Mouse (Mus musculus) brain, embryonic 14.5 days (tissue): ENCODE data around the gene Negr1. TPM values are rescaled to one million over a fixed set of nuclear protein-coding genes. Genes with fewer than 3 reads are reported as not detected.

ENCODE experiments used
- DNase-seq: peaks from one replicate; pipeline ENCODE4 v3.0.0-alpha.2; 2011; ENCODE audit warnings: low read depth
- CTCF ChIP-seq: fragments of 200-500 bp; IDR thresholded peaks from 2 replicates; pipeline ENCODE4 v1.5.1; 2012; ENCODE audit warnings: inconsistent platforms, mild to moderate bottlenecking, moderate library complexity, borderline replicate concordance; ENCODE audit not compliant: insufficient read depth, insufficient read length; ENCODE audit errors: extremely low read depth
- POLR2A ChIP-seq: fragments of 200-500 bp; IDR thresholded peaks from 2 replicates; pipeline ENCODE4 v1.6.1; 2012; ENCODE audit warnings: mild to moderate bottlenecking, inconsistent platforms, borderline replicate concordance; ENCODE audit not compliant: poor library complexity, insufficient read depth, insufficient read length, severe bottlenecking; ENCODE audit errors: extremely low read depth
- polyA plus RNA-seq: library from polyadenylated mRNA; depleted of rRNA; stranded (reverse); fragments of >200 nt; gene quantifications from 2 replicates; pipeline ENCODE4 v1.2.3, GENCODE M21; 2012

Gene Negr1
- polyA plus RNA-seq, 1 experiment = 61.0 TPM

DNA sequence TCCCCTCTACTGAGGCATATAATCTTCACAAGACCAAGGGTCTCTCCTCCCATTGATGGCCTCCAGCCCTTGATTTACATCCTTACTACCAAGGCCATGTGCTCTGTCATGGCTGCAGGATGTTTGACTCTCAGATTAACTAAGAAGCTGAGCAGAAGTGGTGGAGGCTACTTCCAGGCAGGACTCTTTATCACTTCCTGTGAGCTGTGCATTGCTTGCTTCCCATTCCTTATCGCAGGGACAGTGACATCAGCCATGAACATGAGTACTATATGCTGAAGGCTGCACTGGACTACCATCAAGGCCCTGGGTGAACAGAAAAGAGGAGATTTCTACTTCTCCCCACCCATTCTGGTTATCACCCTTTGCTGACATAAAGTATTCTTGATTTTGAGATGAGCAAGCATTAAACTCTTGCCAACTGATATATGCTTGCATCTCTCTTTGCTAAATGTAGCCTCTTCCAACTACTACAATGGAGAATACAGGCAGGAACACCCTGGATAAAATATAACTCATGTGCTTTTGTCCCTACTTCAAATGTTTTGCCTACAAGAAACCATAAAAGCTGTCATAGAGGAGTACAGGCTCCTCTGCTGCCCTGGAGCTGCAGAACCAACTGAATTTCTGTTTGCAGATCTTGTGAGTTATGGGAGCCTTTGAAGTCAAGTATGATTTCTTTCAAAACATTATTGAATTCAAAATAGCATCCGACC is 517.8 kb downstream of the Negr1 start:
- DNase-seq = no peak
- TF ChIP-seq CTCF = no peak
- TF ChIP-seq POLR2A = no peak

DNA sequence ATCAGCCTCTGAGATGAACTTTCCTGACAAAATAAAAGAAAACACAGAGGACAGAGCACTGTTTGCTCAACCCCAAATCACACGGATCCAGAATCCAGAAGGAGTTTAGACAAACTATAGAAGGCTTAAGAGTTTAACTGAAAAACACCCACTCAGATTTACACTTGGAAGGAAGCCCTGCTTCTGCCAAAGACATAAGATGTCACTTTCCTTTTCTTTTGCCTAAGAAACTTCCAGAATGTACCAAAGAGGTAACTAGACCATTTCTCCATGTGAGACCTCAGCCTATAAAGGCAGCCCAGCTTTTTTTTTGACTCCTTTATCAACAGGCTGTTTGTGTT is 518.3 kb downstream of the Negr1 start:
- no peak for DNase-seq
- TF ChIP-seq POLR2A (no peak), CTCF (no peak)

DNA sequence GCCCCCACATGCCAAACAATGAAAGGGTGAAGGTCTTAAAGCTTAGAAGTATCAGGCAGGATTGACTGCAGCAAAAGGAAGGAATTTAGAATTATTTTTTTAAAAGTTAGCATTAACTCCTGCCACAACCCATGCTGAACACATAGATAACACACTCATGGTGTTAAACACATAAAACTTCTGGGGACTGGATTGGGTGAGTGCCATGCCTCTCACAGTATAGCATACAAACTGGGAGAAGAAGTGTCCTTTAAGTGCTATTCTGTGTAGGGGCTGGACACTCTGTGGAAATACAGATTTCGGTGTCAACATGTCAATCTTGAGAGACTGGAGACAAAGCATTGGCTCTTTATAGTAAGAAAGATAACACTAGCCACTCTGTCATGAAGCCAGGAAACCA is 519.0 kb downstream of the Negr1 start:
- no peak for DNase-seq
- TF ChIP-seq CTCF (no peak), POLR2A (no peak)

DNA sequence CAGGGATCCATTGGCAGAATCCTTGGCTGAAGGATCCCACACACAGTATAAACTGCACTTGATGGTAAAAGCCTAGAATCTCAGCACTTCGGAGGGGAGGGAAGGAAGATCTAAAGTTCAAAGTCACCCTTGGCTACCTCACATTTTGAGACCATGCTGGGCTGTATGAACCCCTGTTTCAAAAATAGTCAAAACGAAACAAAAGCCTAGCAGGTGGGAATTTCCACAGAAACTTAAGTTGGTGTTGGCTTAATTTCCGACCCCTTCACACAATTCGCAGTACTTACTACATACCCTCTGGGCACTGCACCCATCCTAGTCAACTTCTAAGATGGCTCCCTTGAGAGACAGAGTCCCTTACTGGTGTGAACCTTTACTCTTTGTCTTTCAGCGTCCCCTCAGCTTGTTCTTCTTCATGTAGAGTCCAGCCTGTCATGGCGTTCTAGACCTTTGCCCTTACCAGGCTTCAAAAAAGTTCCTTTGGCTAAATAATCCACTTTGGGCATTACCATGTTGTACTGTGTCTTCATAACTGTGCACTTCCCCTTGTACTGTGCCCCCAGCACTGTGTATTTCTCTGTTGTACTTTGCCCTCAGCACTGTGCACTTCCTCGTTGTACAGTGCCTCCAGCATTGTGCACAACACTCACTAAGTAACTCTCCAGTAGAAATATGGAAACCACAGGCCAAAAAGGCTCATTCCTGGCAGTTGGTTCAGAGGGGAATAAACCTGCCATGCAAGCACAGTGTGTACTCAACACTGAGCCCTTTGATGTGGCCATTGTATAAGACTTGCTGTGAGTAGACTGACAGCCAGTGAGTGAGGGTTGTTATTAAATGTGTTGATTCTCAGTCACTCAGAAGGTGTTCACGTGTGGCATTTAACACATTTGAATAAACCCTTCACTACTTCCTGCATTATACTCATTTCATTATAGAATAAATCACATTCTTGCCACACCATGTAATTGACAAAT is 521.5 kb downstream of the Negr1 start:
- peak; percentile 42 for DNase-seq

DNA sequence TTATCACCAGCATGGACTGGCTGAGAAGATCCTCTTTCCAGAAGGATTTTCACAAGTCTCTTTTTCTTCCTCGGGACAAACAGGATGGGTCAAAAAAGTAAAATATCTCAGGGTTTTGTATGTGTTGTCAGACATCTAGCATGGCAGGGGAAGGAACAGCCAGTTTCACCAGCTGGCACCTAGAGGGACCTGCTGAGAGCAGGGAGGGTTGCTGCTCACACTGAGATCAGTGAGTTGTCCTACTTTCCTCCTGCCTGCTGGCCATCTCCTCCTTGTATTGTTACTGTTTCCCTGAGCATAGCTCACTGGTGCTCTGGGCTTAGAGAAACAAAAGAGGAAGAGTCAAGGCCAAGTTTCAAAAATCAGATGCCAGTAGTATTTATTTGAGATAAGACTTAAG is 523.6 kb downstream of the Negr1 start:
- TF ChIP-seq CTCF (no peak), POLR2A (no peak)
- no peak for DNase-seq

More for the DNA sequence above, 521.5 kb downstream of the Negr1 start:
- TF ChIP-seq CTCF (no peak), POLR2A (no peak)

DNA sequence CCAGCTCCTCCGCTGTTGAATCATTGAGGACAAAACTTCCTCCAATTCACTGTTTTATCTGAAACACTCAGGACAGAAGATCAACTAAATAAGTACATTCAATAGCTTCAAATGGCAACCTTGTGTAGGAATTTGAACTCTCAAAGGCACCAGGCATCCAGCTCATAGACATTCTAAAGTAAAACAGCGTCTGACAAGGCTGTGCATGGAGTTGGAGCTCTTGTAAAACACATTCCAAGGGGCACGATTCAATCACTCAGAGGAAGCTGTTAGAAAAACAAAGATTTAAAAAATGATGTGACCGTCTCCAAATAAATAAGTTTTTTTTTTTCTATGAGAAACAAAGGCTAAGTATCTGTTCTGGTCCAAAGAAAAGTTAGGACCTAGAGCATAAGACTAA is 528.5 kb downstream of the Negr1 start:
- TF ChIP-seq CTCF = no peak
- TF ChIP-seq POLR2A = no peak
- no peak for DNase-seq

DNA sequence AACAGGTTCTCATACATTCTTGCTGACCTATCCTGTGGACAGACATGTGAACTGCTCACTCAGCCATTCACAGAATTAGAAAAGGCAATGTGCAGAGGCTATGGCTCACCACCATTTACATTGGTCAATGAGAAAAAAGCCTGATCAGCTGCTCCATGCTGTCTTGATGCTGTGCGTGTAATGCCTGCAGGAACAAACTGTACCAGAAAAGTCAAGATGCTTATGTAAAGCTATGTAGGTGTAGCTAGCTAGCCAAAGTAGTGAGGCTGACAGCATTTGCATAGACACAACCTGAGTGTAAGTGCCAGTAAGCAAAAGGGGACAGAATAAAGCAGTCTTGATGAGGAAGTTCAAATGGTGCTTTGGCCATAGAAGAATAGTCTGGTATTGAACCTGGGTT is 534.7 kb downstream of the Negr1 start:
- DNase-seq = no peak
- TF ChIP-seq POLR2A (no peak), CTCF (no peak)

DNA sequence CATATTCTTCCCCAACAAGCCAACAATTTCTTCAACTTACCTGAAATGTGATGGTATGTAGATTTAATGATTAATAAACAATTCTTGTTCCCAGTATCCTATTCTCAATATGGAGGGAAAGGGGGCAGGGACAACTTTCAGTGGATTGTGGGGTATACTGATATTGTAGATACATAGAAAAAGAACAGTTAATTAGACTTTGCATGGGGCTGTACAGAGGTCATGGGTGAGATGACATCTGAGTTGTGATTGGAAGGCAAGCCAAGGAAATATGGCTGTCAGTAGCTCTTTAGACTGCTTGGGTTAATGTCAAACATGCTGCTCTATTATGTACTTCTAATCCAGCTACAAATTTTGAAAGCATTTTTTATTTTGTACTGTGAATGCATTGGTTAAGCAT is 535.9 kb downstream of the Negr1 start:
- DNase-seq = no peak
- TF ChIP-seq CTCF = no peak
- TF ChIP-seq POLR2A = no peak

DNA sequence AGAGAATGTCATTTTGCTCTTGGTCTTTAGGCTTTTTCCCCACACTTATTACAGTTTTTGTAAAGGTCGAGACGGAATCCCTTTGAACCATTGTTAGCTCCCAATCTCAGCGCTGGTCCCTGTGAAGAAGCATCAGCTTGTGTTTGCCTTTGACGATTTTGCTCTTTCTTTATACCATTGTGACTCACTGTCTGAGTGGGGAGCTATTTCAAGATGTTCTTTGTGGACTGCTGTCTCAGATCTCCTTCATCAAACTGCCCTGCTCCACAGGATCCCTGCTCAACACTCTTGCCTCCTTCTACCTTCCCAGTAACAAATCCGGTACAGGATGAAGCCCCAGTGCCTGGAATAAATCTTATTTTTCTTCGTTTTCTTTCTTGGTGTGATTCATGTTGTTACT is 536.8 kb downstream of the Negr1 start:
- peak; percentile 75 for DNase-seq
- TF ChIP-seq POLR2A (no peak), CTCF (no peak)

DNA sequence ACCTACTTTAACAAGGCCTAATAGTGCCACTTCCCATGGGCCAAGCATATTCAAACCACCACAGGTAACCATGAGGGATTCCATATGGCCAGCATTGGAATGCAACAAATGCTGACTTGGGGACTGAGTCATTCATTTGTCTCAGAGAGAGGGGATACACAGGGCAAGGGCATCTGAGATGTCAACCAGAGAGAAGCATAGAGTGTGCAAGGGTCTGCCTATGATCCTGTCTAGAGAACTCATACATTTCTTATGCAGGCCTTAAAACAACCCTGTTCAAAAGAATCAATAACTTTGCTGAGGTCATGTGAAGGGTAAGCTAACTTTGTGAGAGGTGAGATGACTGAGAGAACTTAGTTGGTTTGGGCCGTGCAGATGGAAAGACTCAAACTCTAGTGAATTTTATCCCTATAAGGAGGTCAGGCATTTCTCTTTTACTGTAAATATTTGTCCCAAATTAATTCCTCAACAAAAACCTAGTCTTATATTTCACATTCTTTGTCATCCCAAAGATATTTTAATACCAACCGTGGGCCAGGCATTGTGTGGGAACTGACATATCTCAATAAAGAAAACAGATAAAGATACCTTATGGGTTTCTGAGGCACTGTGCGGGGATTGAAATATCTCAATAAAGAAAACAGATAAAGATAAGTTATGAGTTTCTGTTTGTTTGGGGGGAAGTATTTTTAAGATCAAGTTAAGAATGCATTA is 543.4 kb downstream of the Negr1 start:
- TF ChIP-seq CTCF = no peak
- TF ChIP-seq POLR2A = no peak
- DNase-seq = no peak

DNA sequence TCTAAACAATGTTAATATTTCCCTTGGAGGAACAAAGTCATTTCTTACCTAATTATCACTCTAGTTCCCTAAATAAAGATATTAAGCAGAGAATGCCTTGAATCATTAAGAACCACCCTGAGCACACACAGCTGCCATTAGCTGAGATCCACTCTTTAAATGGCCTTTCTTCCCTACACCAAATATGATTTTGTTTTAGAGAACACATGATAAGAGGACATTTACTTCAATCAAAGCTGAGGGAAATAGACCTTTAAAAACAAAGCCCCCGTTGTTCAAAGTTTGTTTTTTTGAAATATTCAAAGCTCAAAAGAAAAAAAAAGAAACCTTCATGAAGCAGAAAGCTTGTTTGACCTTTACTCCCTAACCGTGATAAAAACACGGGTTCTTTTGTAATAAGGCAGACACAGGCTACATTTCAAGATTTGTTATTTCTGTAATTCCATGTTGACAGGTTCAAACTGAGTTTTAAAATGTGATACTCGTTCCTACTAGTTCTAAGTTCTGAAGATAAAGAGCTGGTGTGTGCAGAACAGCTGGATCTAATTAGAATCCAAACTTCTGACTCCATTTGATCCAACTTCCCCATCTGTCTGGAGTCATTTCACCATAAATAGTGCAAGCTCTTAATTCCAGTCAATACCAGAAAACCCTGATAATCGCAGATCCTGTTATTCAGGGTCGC is 544.1 kb downstream of the Negr1 start:
- no peak for TF ChIP-seq CTCF
- TF ChIP-seq POLR2A = no peak
- DNase-seq = peak; percentile 15

DNA sequence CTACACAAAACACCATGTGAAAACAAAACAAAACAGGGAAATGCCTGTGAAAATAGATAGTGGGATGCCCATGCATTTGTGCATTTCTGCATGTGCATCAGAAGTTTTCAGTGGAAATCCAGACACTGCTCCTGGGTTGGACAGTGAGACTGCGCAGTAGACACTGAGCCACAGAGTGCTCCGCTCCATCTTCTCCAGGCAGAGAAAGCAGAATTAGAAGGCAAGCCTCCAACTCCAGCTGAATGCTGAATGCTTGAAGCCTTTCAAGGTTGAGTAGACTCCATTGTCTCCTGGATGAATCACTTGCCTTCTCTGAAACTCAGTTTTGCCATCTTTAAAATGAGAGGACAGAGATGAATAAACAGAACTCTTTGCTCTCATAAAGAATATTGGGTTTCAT is 546.6 kb downstream of the Negr1 start:
- TF ChIP-seq CTCF (no peak), POLR2A (no peak)
- DNase-seq = no peak
